Mouse (Mus musculus) cortical plate, adult 2 months (tissue): ENCODE results near the gene Cox4i1.

Experiments
- CTCF ChIP-seq: fragments of 200-500 bp; IDR thresholded peaks from 2 replicates; pipeline ENCODE4 v1.5.1; 2011; ENCODE audit warnings: mild to moderate bottlenecking, control low read depth, low read length; ENCODE audit not compliant: insufficient read depth; ENCODE audit errors: extremely low read depth
- POLR2A ChIP-seq: fragments of 200-500 bp; IDR thresholded peaks from 2 replicates; pipeline ENCODE4 v1.6.1; 2011; ENCODE audit warnings: mild to moderate bottlenecking, low read length, control low read depth; ENCODE audit not compliant: insufficient read depth; ENCODE audit errors: extremely low read depth

GRCm38 (mm10) chr8:120719586-120720236, 51.7 kb downstream of the Cox4i1 start:
- TF ChIP-seq CTCF (no peak), POLR2A (no peak)
